Mouse (Mus musculus) CH12.LX (cell line): Measurements from ENCODE around the gene Cemip2. TPM values are rescaled to one million over a fixed set of nuclear protein-coding genes. Genes with fewer than 3 reads are reported as not detected.

Experiments
- DNase-seq: peaks from one replicate; pipeline ENCODE4 v3.0.0-alpha.2; 2013; ENCODE audit errors: extremely low read depth
- H3K27ac ChIP-seq: 2 replicates; pipeline ENCODE4 v1.5.1; 2012; ENCODE audit warnings: low read depth, mild to moderate bottlenecking, control low read depth, moderate library complexity; ENCODE audit not compliant: insufficient read depth
- H3K27me3 ChIP-seq: replicated peaks from 2 replicates; pipeline ENCODE3; 2012; ENCODE audit warnings: inconsistent platforms
- H3K36me3 ChIP-seq, 2 experiments: replicated peaks in 1 of 2; 2 replicates each; pipeline versions ENCODE3 to v1.6.1; 2012; ENCODE audit warnings: inconsistent platforms in 1 of 2, low read length in 1 of 2, mild to moderate bottlenecking in 1 of 2, mixed read lengths in 1 of 2, moderate library complexity in 1 of 2; ENCODE audit not compliant: control insufficient read depth in 1 of 2, insufficient read depth in 1 of 2
- H3K4me1 ChIP-seq, 2 experiments: 2 replicates each; pipeline ENCODE4 v1.6.1; 2012; ENCODE audit warnings: inconsistent platforms in 1 of 2, moderate library complexity in 1 of 2; ENCODE audit not compliant: insufficient read depth in 2 of 2, control insufficient read depth in 1 of 2
- H3K4me2 ChIP-seq: 2 replicates; pipeline ENCODE4 v1.6.1; 2012; ENCODE audit warnings: low read depth, mild to moderate bottlenecking, control low read depth; ENCODE audit not compliant: poor library complexity, insufficient read depth, severe bottlenecking
- H3K4me3 ChIP-seq, 3 experiments: fragments of 150-350 bp in 1 of 3; sonication (generic) in 1 of 3; replicated peaks in 1 of 3; 2 replicates each; pipeline versions ENCODE3 to v1.5.1; 2011 to 2012; ENCODE audit warnings: low read depth in 2 of 3, low read length in 2 of 3, mild to moderate bottlenecking in 2 of 3, moderate library complexity in 2 of 3, control low read depth in 1 of 3, improper control_type of control experiment in 1 of 3, inconsistent platforms in 1 of 3, mixed read lengths in 1 of 3; ENCODE audit not compliant: poor library complexity in 1 of 3
- H3K79me2 ChIP-seq: replicated peaks from 2 replicates; pipeline ENCODE4 v1.6.1; 2012; ENCODE audit warnings: mild to moderate bottlenecking, moderate library complexity; ENCODE audit not compliant: control insufficient read depth, poor library complexity, insufficient read depth, severe bottlenecking; ENCODE audit errors: extremely low read depth
- H3K9ac ChIP-seq: 2 replicates; pipeline ENCODE4 v1.6.1; 2012; ENCODE audit warnings: low read depth, mild to moderate bottlenecking, control low read depth, moderate library complexity; ENCODE audit not compliant: insufficient read depth
- H3K9me3 ChIP-seq: replicated peaks from 2 replicates; pipeline ENCODE3; 2012; ENCODE audit warnings: low read length, inconsistent platforms, mixed read lengths
- CHD1 ChIP-seq: IDR thresholded peaks from 2 replicates; pipeline ENCODE4 v1.6.1; 2012; ENCODE audit warnings: low read depth, low read length, improper control_type of control experiment, inconsistent platforms
- CTCF ChIP-seq, 2 experiments: IDR thresholded peaks in 1 of 2; conservative IDR thresholded peaks in 1 of 2; 2 replicates each; pipeline ENCODE4 v1.5.1; 2011 to 2012; ENCODE audit warnings: low read depth in 2 of 2, low read length in 2 of 2, improper control_type of control experiment in 1 of 2, inconsistent platforms in 1 of 2, mild to moderate bottlenecking in 1 of 2, moderate library complexity in 1 of 2
- E2F4 ChIP-seq: IDR thresholded peaks from 2 replicates; pipeline ENCODE4 v1.6.1; 2011; ENCODE audit warnings: low read depth, low read length, improper control_type of control experiment; ENCODE audit not compliant: insufficient replicate concordance
- EP300 ChIP-seq: IDR thresholded peaks from 2 replicates; pipeline ENCODE4 v1.6.1; 2011; ENCODE audit warnings: low read length, improper control_type of control experiment
- GABPA ChIP-seq: IDR thresholded peaks from 2 replicates; pipeline ENCODE4 v1.6.1; 2012; ENCODE audit warnings: low read depth, low read length, improper control_type of control experiment, inconsistent platforms; ENCODE audit not compliant: insufficient replicate concordance
- KAT2A ChIP-seq: IDR thresholded peaks from 2 replicates; pipeline ENCODE4 v1.6.1; 2012; ENCODE audit warnings: low read length, improper control_type of control experiment, inconsistent platforms; ENCODE audit not compliant: insufficient replicate concordance
- MAZ ChIP-seq: IDR thresholded peaks from 2 replicates; pipeline ENCODE4 v1.6.1; 2012; ENCODE audit warnings: low read depth, mild to moderate bottlenecking, inconsistent platforms, low read length, improper control_type of control experiment, moderate library complexity
- MEF2A ChIP-seq: IDR thresholded peaks from 2 replicates; pipeline ENCODE4 v1.6.1; 2014; ENCODE audit warnings: low read depth, mild to moderate bottlenecking, inconsistent platforms, low read length, improper control_type of control experiment, borderline replicate concordance
- MXI1 ChIP-seq: IDR thresholded peaks from 2 replicates; pipeline ENCODE4 v1.6.1; 2011; ENCODE audit warnings: mild to moderate bottlenecking, low read depth, low read length, improper control_type of control experiment
- NELFE ChIP-seq: IDR thresholded peaks from 2 replicates; pipeline ENCODE4 v1.6.1; 2011; ENCODE audit warnings: low read depth, low read length, improper control_type of control experiment
- PAX5 ChIP-seq: IDR thresholded peaks from 2 replicates; pipeline ENCODE4 v1.6.1; 2012; ENCODE audit warnings: low read length, inconsistent platforms, mixed read lengths
- POLR2AphosphoS2 ChIP-seq: IDR thresholded peaks from 2 replicates; pipeline ENCODE4 v1.6.1; 2011; ENCODE audit warnings: low read depth, low read length, improper control_type of control experiment
- RAD21 ChIP-seq: IDR thresholded peaks from 2 replicates; pipeline ENCODE4 v1.6.1; 2011; ENCODE audit warnings: low read depth, mild to moderate bottlenecking, low read length, improper control_type of control experiment, moderate library complexity
- SMC3 ChIP-seq: IDR thresholded peaks from 2 replicates; pipeline ENCODE4 v1.6.1; 2011; ENCODE audit warnings: low read depth, low read length, improper control_type of control experiment
- TCF12 ChIP-seq: IDR thresholded peaks from 2 replicates; pipeline ENCODE4 v1.6.1; 2014; ENCODE audit warnings: low read depth, mild to moderate bottlenecking, inconsistent platforms, low read length, improper control_type of control experiment
- UBTF ChIP-seq: IDR thresholded peaks from 2 replicates; pipeline ENCODE4 v1.6.1; 2012; ENCODE audit warnings: low read depth, mild to moderate bottlenecking, inconsistent platforms, low read length, improper control_type of control experiment, moderate library complexity
- USF2 ChIP-seq: conservative IDR thresholded peaks from 2 replicates; pipeline ENCODE4 v1.6.1; 2011; ENCODE audit warnings: low read depth, low read length, improper control_type of control experiment
- ZC3H11A ChIP-seq: IDR thresholded peaks from 2 replicates; pipeline ENCODE4 v1.6.1; 2012; ENCODE audit warnings: low read depth, mild to moderate bottlenecking, inconsistent platforms, low read length, improper control_type of control experiment
- dilution Hi-C: fragments of 300-500 bp; cut with MboI; formaldehyde crosslinking; loops from 2 replicates; pipeline ENCODE4 v1.14.3; 2020; ENCODE audit warnings: low sequenced_read_pairs; ENCODE audit not compliant: extremely low pct_unique_long_range_greater_than_20kb, extremely low pct_ligation_motif_present
- in situ Hi-C: fragments of 300-500 bp; cut with MboI; formaldehyde crosslinking; loops from 3 replicates; pipeline ENCODE4 v1.14.3; 2019; ENCODE audit warnings: low sequenced_read_pairs, low pct_ligation_motif_present, low pct_unique_long_range_greater_than_20kb, mixed read lengths
- polyA plus RNA-seq: library from polyadenylated mRNA; unstranded; fragments of >175 nt; gene quantifications from 2 replicates; pipeline ENCODE4 v1.2.1, GENCODE M21; 2012; ENCODE audit warnings: low read depth; ENCODE audit not compliant: insufficient read length
- total RNA-seq, 2 experiments: library from RNA; depleted of rRNA; stranded (reverse); fragments of 300-350 nt in 1 of 2; fragments of >200 nt in 1 of 2; gene quantifications; 2 replicates each; pipeline ENCODE4 v1.2.3; 2012 to 2014

The Cemip2 gene
- total and polyA plus RNA-seq, 3 experiments = 7.4 to 8.5 (median 7.9) TPM

- no peaks in the 10 kb centered on the region for H3K9me3 ChIP-seq
- H3K36me3 ChIP-seq = peaks cover 0 to 66% of the 10 kb centered on the region in 2 experiments
- TF ChIP-seq E2F4 (no peak), PAX5 (no peak), USF2 (no peak), MEF2A (no peak), NELFE (no peak), CHD1 (no peak), RAD21 (no peak), KAT2A (no peak)
- H3K4me3 ChIP-seq = no peak overlapping the region
- H3K79me2 ChIP-seq = no peaks in the 10 kb centered on the region
- no peak overlapping the region for H3K4me2 ChIP-seq
- no peak overlapping the region for H3K27ac ChIP-seq
- H3K9ac ChIP-seq = no peak overlapping the region
- no peaks in the 10 kb centered on the region for H3K4me1 ChIP-seq
- in situ Hi-C loops (loop anchor here (5.0 kb wide), 1 partner anchor 38 kb away; no protein-coding TSS in a partner anchor), dilution Hi-C loops (no loop called here)
- DNase-seq = no peak
- no peaks in the 10 kb centered on the region for H3K27me3 ChIP-seq
These were observed 56.8 kb downstream of the Cemip2 start for GRCm38 (mm10) chr19:21834952-21835351.

- no peaks in the 10 kb centered on the region for H3K79me2 ChIP-seq
- H3K9me3 ChIP-seq = peaks cover 4% of the 10 kb centered on the region
- no peak overlapping the region for H3K4me3 ChIP-seq
- no peaks in the 10 kb centered on the region for H3K27me3 ChIP-seq
- DNase-seq = no peak
- H3K4me1 ChIP-seq = no peaks in the 10 kb centered on the region
- in situ Hi-C loops (no loop called here), dilution Hi-C loops (no loop called here)
- H3K36me3 ChIP-seq = peaks cover 0 to 69% of the 10 kb centered on the region in 2 experiments
- no peak overlapping the region for H3K4me2 ChIP-seq
- H3K9ac ChIP-seq = no peak overlapping the region
- H3K27ac ChIP-seq = no peak overlapping the region
- TF ChIP-seq CTCF (conservative IDR thresholded peaks at IDR 0.05 in 1 of 2, IDR thresholded peaks at IDR 0.05 in 1 of 2; ENCODE audit: low read depth in 2 of 2, low read length in 2 of 2) (no peak), MXI1 (no peak), GABPA (no peak), MAZ (no peak), SMC3 (no peak), EP300 (no peak), PAX5 (no peak), CHD1 (no peak), ZC3H11A (no peak), TCF12 (no peak), UBTF (no peak), POLR2AphosphoS2 (no peak)
These were observed 72.6 kb downstream of the Cemip2 start for GRCm38 (mm10) chr19:21850721-21851120.
